Mouse (Mus musculus): ENCODE data around the gene Ccr1. TPM values are rescaled to one million over a fixed set of nuclear protein-coding genes. Genes with fewer than 3 reads are reported as not detected.
A peak's percentile ranks its signal among the peaks of the same experiment; 100 is the strongest.
"Not testable (repeated sequence)": the region's sequence is repeated elsewhere in the genome, so short reads cannot be mapped to it uniquely, and the experiment has no call there.

The Ccr1 gene
- polyA plus RNA-seq, 1 experiment: not detected

- Histone ChIP-seq H3K27me3 (ENCODE audit: control insufficient read depth) (no peaks in the 10 kb centered on the region), H3K9me3 (ENCODE audit: control insufficient read depth, low read length) (no peaks in the 10 kb centered on the region), H3K36me3 (ENCODE audit: control insufficient read depth) (no peaks in the 10 kb centered on the region), H3K4me3 (replicated peaks) (no peak overlapping the region), H3K4me1 (ENCODE audit: control insufficient read depth) (peaks cover 49% of the 10 kb centered on the region)
- no peak for TF ChIP-seq TAL1 (IDR thresholded peaks at IDR 0.05; ENCODE audit: low read length)
- no peak for TF ChIP-seq GATA1 (IDR thresholded peaks at IDR 0.05; ENCODE audit: low read length)
Measured at GRCm38 (mm10) chr9:123931761-123932700, 36.5 kb downstream of the Ccr1 start.

- TF ChIP-seq GATA1 (IDR thresholded peaks at IDR 0.05; ENCODE audit: low read length) (no peak), TAL1 (IDR thresholded peaks at IDR 0.05; ENCODE audit: low read length) (no peak)
- Histone ChIP-seq H3K4me1 (ENCODE audit: control insufficient read depth) (peaks cover 49% of the 10 kb centered on the region), H3K9me3 (ENCODE audit: control insufficient read depth, low read length) (no peaks in the 10 kb centered on the region), H3K27me3 (ENCODE audit: control insufficient read depth) (no peaks in the 10 kb centered on the region), H3K36me3 (ENCODE audit: control insufficient read depth) (no peaks in the 10 kb centered on the region), H3K4me3 (replicated peaks) (no peak overlapping the region)
Measured at GRCm38 (mm10) chr9:123930926-123931325, 37.6 kb downstream of the Ccr1 start.

- no peaks in the 10 kb centered on the region for H3K27me3 ChIP-seq (ENCODE audit: control insufficient read depth)
- H3K4me3 ChIP-seq (replicated peaks): no peak overlapping the region
- peaks cover 53% of the 10 kb centered on the region for H3K4me1 ChIP-seq (ENCODE audit: control insufficient read depth)
- no peak for TF ChIP-seq TAL1 (IDR thresholded peaks at IDR 0.05; ENCODE audit: low read length)
- TF ChIP-seq GATA1 (IDR thresholded peaks at IDR 0.05; ENCODE audit: low read length): no peak
- no peaks in the 10 kb centered on the region for H3K9me3 ChIP-seq (ENCODE audit: control insufficient read depth, low read length)
- no peaks in the 10 kb centered on the region for H3K36me3 ChIP-seq (ENCODE audit: control insufficient read depth)
Measured at GRCm38 (mm10) chr9:123930476-123930875, 38.0 kb downstream of the Ccr1 start.

- Histone ChIP-seq H3K27me3 (ENCODE audit: control insufficient read depth) (no peaks in the 10 kb centered on the region), H3K4me3 (replicated peaks) (no peak overlapping the region), H3K4me1 (ENCODE audit: control insufficient read depth) (peaks cover 58% of the 10 kb centered on the region), H3K9me3 (ENCODE audit: control insufficient read depth, low read length) (no peaks in the 10 kb centered on the region), H3K36me3 (ENCODE audit: control insufficient read depth) (no peaks in the 10 kb centered on the region)
- TF ChIP-seq GATA1 (IDR thresholded peaks at IDR 0.05; ENCODE audit: low read length) (no peak), TAL1 (IDR thresholded peaks at IDR 0.05; ENCODE audit: low read length) (no peak)
Measured at GRCm38 (mm10) chr9:123929936-123930335, 38.6 kb downstream of the Ccr1 start.

GRCm38 (mm10) chr9:123928759-123929246 lies 39.7 kb downstream of the Ccr1 start:
- H3K27me3 ChIP-seq (ENCODE audit: control insufficient read depth): no peaks in the 10 kb centered on the region
- TF ChIP-seq TAL1 (IDR thresholded peaks at IDR 0.05; ENCODE audit: low read length): no peak
- no peak; the same call in 1 of the 2 replicates for TF ChIP-seq GATA1 (IDR thresholded peaks at IDR 0.05; ENCODE audit: low read length)
- H3K9me3 ChIP-seq (ENCODE audit: control insufficient read depth, low read length): 0 out of 2 replicates have a peak, but pooled peaks cover 2% of the 10 kb centered on the region
- peaks cover 69% of the 10 kb centered on the region for H3K4me1 ChIP-seq (ENCODE audit: control insufficient read depth)
- peak overlapping the region; percentile 59 for H3K4me3 ChIP-seq (replicated peaks)
- no peaks in the 10 kb centered on the region for H3K36me3 ChIP-seq (ENCODE audit: control insufficient read depth)

GRCm38 (mm10) chr9:123928118-123928758 lies 40.3 kb downstream of the Ccr1 start:
- Histone ChIP-seq H3K36me3 (ENCODE audit: control insufficient read depth) (no peaks in the 10 kb centered on the region), H3K9me3 (ENCODE audit: control insufficient read depth, low read length) (0 out of 2 replicates have a peak, but pooled peaks cover 2% of the 10 kb centered on the region), H3K27me3 (ENCODE audit: control insufficient read depth) (no peaks in the 10 kb centered on the region), H3K4me1 (ENCODE audit: control insufficient read depth) (peaks cover 75% of the 10 kb centered on the region), H3K4me3 (replicated peaks) (peak overlapping the region; percentile 59)
- TF ChIP-seq TAL1 (IDR thresholded peaks at IDR 0.05; ENCODE audit: low read length): no peak
- TF ChIP-seq GATA1 (IDR thresholded peaks at IDR 0.05; ENCODE audit: low read length): no peak

- Histone ChIP-seq H3K4me3 (replicated peaks) (peak overlapping the region; percentile 59), H3K36me3 (ENCODE audit: control insufficient read depth) (no peaks in the 10 kb centered on the region), H3K4me1 (ENCODE audit: control insufficient read depth) (peaks cover 76% of the 10 kb centered on the region), H3K27me3 (ENCODE audit: control insufficient read depth) (no peaks in the 10 kb centered on the region), H3K9me3 (ENCODE audit: control insufficient read depth, low read length) (0 out of 2 replicates have a peak, but pooled peaks cover 2% of the 10 kb centered on the region)
- TF ChIP-seq GATA1 (IDR thresholded peaks at IDR 0.05; ENCODE audit: low read length): no peak
- TF ChIP-seq TAL1 (IDR thresholded peaks at IDR 0.05; ENCODE audit: low read length): no peak
Measured at GRCm38 (mm10) chr9:123927281-123927960, 41.1 kb downstream of the Ccr1 start.

- H3K9me3 ChIP-seq (ENCODE audit: control insufficient read depth, low read length); H3K27me3 ChIP-seq (ENCODE audit: control insufficient read depth); H3K4me3 ChIP-seq (replicated peaks); H3K36me3 ChIP-seq (ENCODE audit: control insufficient read depth): not testable (repeated sequence)
- H3K4me1 ChIP-seq (ENCODE audit: control insufficient read depth): peaks cover 68% of the 10 kb centered on the region
Measured at GRCm38 (mm10) chr9:123926041-123926440, 42.5 kb downstream of the Ccr1 start.
